Comparison of ENCODE assay signal across 34 mouse cellular contexts in the genomic region with DNA sequence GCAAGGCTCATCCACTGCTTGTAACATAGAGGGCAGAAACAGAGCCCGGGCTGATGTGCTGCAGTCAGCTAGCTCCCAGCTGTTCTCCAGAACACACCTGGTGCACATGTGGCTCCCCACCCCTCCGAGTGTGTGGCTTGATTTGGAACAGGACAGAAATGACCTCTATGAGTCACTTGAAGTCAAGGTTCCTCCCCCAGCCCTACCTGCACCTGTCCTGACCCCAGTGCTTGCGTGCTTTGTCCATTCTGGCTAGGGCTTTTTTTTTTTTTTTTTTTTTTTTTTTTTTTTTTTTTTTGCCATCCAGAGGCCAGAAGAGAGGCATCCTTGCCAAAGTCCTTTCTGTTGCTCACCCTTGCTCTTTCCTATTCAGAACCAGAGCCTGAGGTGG. TPM values are rescaled to one million over a fixed set of nuclear protein-coding genes. Genes with fewer than 3 reads are reported as not detected.
A peak's percentile ranks its signal among the peaks of the same experiment; 100 is the strongest.
DNase-seq lines count a peak whose midpoint lies in the region; ATAC-seq and TF ChIP-seq lines count a peak whose summit lies in the region.
"Had no signal": no experiment of that assay in that cellular context is flagged by ENCODE, and none has a peak within 500 bp of the region (broad histone marks: within the 10 kb centered on the region; RNA-seq: fewer than 3 reads in every experiment).

No protein-coding gene starts in this region.

- peak; percentile 59; the same call in 1 of the 2 replicates for ATAC-seq in liver, postnatal 0 days
- no peak for ATAC-seq in liver, embryonic 12.5 days
- peak; percentile 36; the same call in 1 of the 2 replicates for ATAC-seq in intestine, postnatal 0 days
- ATAC-seq: forebrain, postnatal 0 days had no signal

- no peak overlapping the region for H3K9ac ChIP-seq in liver, postnatal 0 days (replicated peaks)
- H3K9ac ChIP-seq in liver, embryonic 12.5 days: no peak overlapping the region
- no peak overlapping the region for H3K9ac ChIP-seq in intestine, postnatal 0 days (ENCODE audit: low read depth, low read length)
- H3K9ac ChIP-seq: forebrain, postnatal 0 days; heart, embryonic 15.5 days; hindbrain, embryonic 15.5 days; midbrain, embryonic 12.5 days had no signal

- no peak overlapping the region for H3K4me3 ChIP-seq in liver, postnatal 0 days (ENCODE audit: low read depth, low read length)
- no peak overlapping the region for H3K4me3 ChIP-seq in liver, embryonic 12.5 days
- H3K4me3 ChIP-seq in intestine, postnatal 0 days (ENCODE audit: low read depth, low read length): no peak overlapping the region
- H3K4me3 ChIP-seq: heart, embryonic 15.5 days; hindbrain, embryonic 15.5 days; layer of hippocampus, adult 2 months; midbrain, embryonic 12.5 days had no signal

- no peak for TF ChIP-seq EP300 in liver, postnatal 0 days (IDR thresholded peaks at IDR 0.05; ENCODE audit: low read depth)

- H3K27ac ChIP-seq in liver, postnatal 0 days (ENCODE audit: low read depth): no peak overlapping the region
- no peak overlapping the region for H3K27ac ChIP-seq in liver, embryonic 12.5 days
- no peak overlapping the region for H3K27ac ChIP-seq in intestine, postnatal 0 days (ENCODE audit: low read depth, low read length)
- H3K27ac ChIP-seq: heart, embryonic 15.5 days; hindbrain, embryonic 15.5 days; layer of hippocampus, adult 2 months; midbrain, embryonic 12.5 days; stomach, postnatal 0 days had no signal

- no peaks in the 10 kb centered on the region for H3K27me3 ChIP-seq in liver, postnatal 0 days (ENCODE audit: insufficient read depth, low read length)
- H3K27me3 ChIP-seq in liver, embryonic 12.5 days (replicated peaks): peaks cover 21% of the 10 kb centered on the region
- no peaks in the 10 kb centered on the region for H3K27me3 ChIP-seq in intestine, postnatal 0 days (replicated peaks; ENCODE audit: control insufficient read depth, insufficient read depth, low read length)
- H3K27me3 ChIP-seq: heart, embryonic 15.5 days; hindbrain, embryonic 15.5 days; midbrain, embryonic 12.5 days had no signal

- WGBS in liver, postnatal 0 days (ENCODE audit: insufficient replicate concordance): 58% methylated on average over 3 of the region's 3 CpGs
- 54% methylated on average over 3 of the region's 3 CpGs for WGBS in liver, embryonic 12.5 days (ENCODE audit: insufficient replicate concordance)
- 29% methylated on average over 3 of the region's 3 CpGs for WGBS in intestine, postnatal 0 days

- DNase-seq in kidney, adult 18-20 months: peak; percentile 57
- DNase-seq in kidney, postnatal 14 days: no peak
- no peak for DNase-seq in liver, postnatal 0 days
- no peak for DNase-seq in left cerebral cortex, postnatal 14 days (ENCODE audit: low spot score in 2 of 2)
- DNase-seq in spleen, adult 18-20 months: no peak
- DNase-seq: B cell, adult 2 months; cerebellum, adult 11 months; cerebellum, adult 9-11 months; forebrain, postnatal 0 days; gastrocnemius, postnatal 36 days; lung, adult 2 months; lung, postnatal 14 days had no signal

- no peaks in the 10 kb centered on the region for H3K9me3 ChIP-seq in liver, postnatal 0 days (ENCODE audit: low read length)
- H3K9me3 ChIP-seq in liver, embryonic 12.5 days (replicated peaks): no peaks in the 10 kb centered on the region
- H3K9me3 ChIP-seq in intestine, postnatal 0 days (ENCODE audit: control insufficient read depth): no peaks in the 10 kb centered on the region
- H3K9me3 ChIP-seq: heart, embryonic 15.5 days; hindbrain, embryonic 15.5 days; midbrain, embryonic 12.5 days had no signal

- H3K36me3 ChIP-seq in liver, postnatal 0 days (replicated peaks; ENCODE audit: insufficient read depth, low read length): no peaks in the 10 kb centered on the region
- H3K36me3 ChIP-seq in liver, embryonic 12.5 days: no peaks in the 10 kb centered on the region
- no peaks in the 10 kb centered on the region for H3K36me3 ChIP-seq in intestine, postnatal 0 days (ENCODE audit: control insufficient read depth, insufficient read depth)
- H3K36me3 ChIP-seq: heart, embryonic 15.5 days; hindbrain, embryonic 15.5 days; midbrain, embryonic 12.5 days had no signal

- H3K4me2 ChIP-seq in liver, postnatal 0 days (ENCODE audit: low read depth, low read length): no peak overlapping the region
- no peak overlapping the region for H3K4me2 ChIP-seq in liver, embryonic 12.5 days
- H3K4me2 ChIP-seq in intestine, postnatal 0 days (replicated peaks; ENCODE audit: low read depth): no peak overlapping the region
- H3K4me2 ChIP-seq: heart, embryonic 15.5 days; hindbrain, embryonic 15.5 days; liver, embryonic 11.5 days; midbrain, embryonic 12.5 days had no signal

- intact Hi-C loops in left cerebral cortex, postnatal 14 days (cut with DNase I): no loop called here

- TF ChIP-seq CTCF in liver, postnatal 0 days (IDR thresholded peaks at IDR 0.05; ENCODE audit: low read depth): no peak
- TF ChIP-seq CTCF in intestine, postnatal 0 days (IDR thresholded peaks at IDR 0.05; ENCODE audit: low read depth): no peak

- H3K4me1 ChIP-seq in liver, postnatal 0 days (ENCODE audit: insufficient read depth): peaks cover 11% of the 10 kb centered on the region; the same call in 1 of the 2 replicates
- H3K4me1 ChIP-seq in liver, embryonic 12.5 days: 0 out of 2 replicates have a peak, but pooled peaks cover 4% of the 10 kb centered on the region
- 0 out of 2 replicates have a peak, but pooled peaks cover 3% of the 10 kb centered on the region for H3K4me1 ChIP-seq in intestine, postnatal 0 days (replicated peaks; ENCODE audit: control insufficient read depth, insufficient read depth, low read length)
- H3K4me1 ChIP-seq: heart, embryonic 15.5 days; hindbrain, embryonic 15.5 days; midbrain, embryonic 12.5 days had no signal

RNA-seq across cellular contexts. Expression of gene G6pc, which starts 15.6 kb away (rescaled TPM):
- polyA plus RNA-seq in liver, postnatal 0 days (2015; fragmentation: Nextera tagmentation; extraction: Ambion mirVana): 97.9 and 206 TPM in 2 replicates
- not detected in 2 replicates for polyA plus RNA-seq in liver, embryonic 12.5 days (2016; fragmentation: Nextera tagmentation; extraction: Ambion mirVana)
- 54.3 and 63.3 TPM in 2 replicates for polyA plus RNA-seq in intestine, postnatal 0 days (2015; fragmentation: Nextera tagmentation; extraction: Ambion mirVana)
- total RNA-seq in left cerebral cortex, postnatal 14 days (2021): not detected
- total RNA-seq: forebrain, postnatal 0 days; gastrocnemius, adult 18-20 months; gastrocnemius, postnatal 36 days; heart, adult 8-10 months; hematopoietic stem cell, adult 5-6 weeks; layer of hippocampus, adult 2 months; layer of hippocampus, postnatal 25 days; left cerebral cortex, postnatal 36 days; megakaryocyte, adult 5-6 weeks; MEL; monocyte, adult 5-6 weeks; neutrophil, adult 5-6 weeks had no signal
- polyA plus RNA-seq: cortical plate, adult 2 months; embryonic facial prominence, embryonic 11.5 days; forebrain, embryonic 11.5 days; forebrain, postnatal 0 days; heart, embryonic 15.5 days; hindbrain, embryonic 15.5 days; intestine, embryonic 14.5 days; liver, embryonic 11.5 days; midbrain, embryonic 12.5 days; urinary bladder, adult 2 months had no signal

RNA-seq across cellular contexts. Expression of gene Aoc3, which starts 21.3 kb away (rescaled TPM):
- 0.05 and 0.06 TPM in 2 replicates for polyA plus RNA-seq in liver, postnatal 0 days (2015; fragmentation: Nextera tagmentation; extraction: Ambion mirVana)
- 0.05 and 0.06 TPM in 2 replicates for polyA plus RNA-seq in liver, embryonic 12.5 days (2016; fragmentation: Nextera tagmentation; extraction: Ambion mirVana)
- 3.7 and 4.4 TPM in 2 replicates for polyA plus RNA-seq in intestine, postnatal 0 days (2015; fragmentation: Nextera tagmentation; extraction: Ambion mirVana)
- 1 to 10 TPM; 1.8 to 2.9 TPM for total RNA-seq in left cerebral cortex, postnatal 14 days (2021)
- total RNA-seq: megakaryocyte, adult 5-6 weeks; monocyte, adult 5-6 weeks; neutrophil, adult 5-6 weeks had no signal
- polyA plus RNA-seq: forebrain, embryonic 11.5 days; liver, embryonic 11.5 days; midbrain, embryonic 12.5 days had no signal

RNA-seq across cellular contexts. Expression of gene Aoc2, which starts 26.9 kb away (rescaled TPM):
- polyA plus RNA-seq in liver, postnatal 0 days (2015; fragmentation: Nextera tagmentation; extraction: Ambion mirVana): 0.44 and 0.60 TPM in 2 replicates
- polyA plus RNA-seq in liver, embryonic 12.5 days (2016; fragmentation: Nextera tagmentation; extraction: Ambion mirVana): 2.2 TPM in 2 replicates
- 0.34 and 0.41 TPM in 2 replicates for polyA plus RNA-seq in intestine, postnatal 0 days (2015; fragmentation: Nextera tagmentation; extraction: Ambion mirVana)
- 1 to 10 TPM; 3.4 to 5.4 TPM for total RNA-seq in left cerebral cortex, postnatal 14 days (2021)

RNA-seq across cellular contexts. Expression of gene Psme3, which starts 35.7 kb away (rescaled TPM):
- polyA plus RNA-seq in liver, postnatal 0 days (2015; fragmentation: Nextera tagmentation; extraction: Ambion mirVana): 78.4 and 78.8 TPM in 2 replicates
- polyA plus RNA-seq in liver, embryonic 12.5 days (2016; fragmentation: Nextera tagmentation; extraction: Ambion mirVana): 263 and 273 TPM in 2 replicates
- polyA plus RNA-seq in intestine, postnatal 0 days (2015; fragmentation: Nextera tagmentation; extraction: Ambion mirVana): 59.5 and 60.2 TPM in 2 replicates
- 100 to 1,000 TPM in 1 of 2 experiments, 10 to 100 TPM in 1; 99.8 to 111 TPM for total RNA-seq in left cerebral cortex, postnatal 14 days (2021)

RNA-seq across cellular contexts. Expression of gene Becn1, which starts 49.6 kb away (rescaled TPM):
- polyA plus RNA-seq in liver, postnatal 0 days (2015; fragmentation: Nextera tagmentation; extraction: Ambion mirVana): 65.1 and 72.3 TPM in 2 replicates
- 115 and 119 TPM in 2 replicates for polyA plus RNA-seq in liver, embryonic 12.5 days (2016; fragmentation: Nextera tagmentation; extraction: Ambion mirVana)
- 117 and 124 TPM in 2 replicates for polyA plus RNA-seq in intestine, postnatal 0 days (2015; fragmentation: Nextera tagmentation; extraction: Ambion mirVana)
- 100 to 1,000 TPM; 198 to 207 TPM for total RNA-seq in left cerebral cortex, postnatal 14 days (2021)

Comparison
In these comparisons a context has a peak if more than half of its experiments do, and no peak if none do; other contexts are left out.
1. RNA of gene G6pc, which starts 15.6 kb away (polyA plus RNA-seq): 97.9 to 206 TPM in liver, postnatal 0 days and 54.3 to 63.3 TPM in intestine, postnatal 0 days; not detected in liver, embryonic 12.5 days; every median in the first group is over 10 times any median in the second.